Mouse (Mus musculus) lung, postnatal 10 days (tissue): ENCODE data around the gene Mospd3.
A peak's percentile ranks its signal among the peaks of the same experiment; 100 is the strongest.
"Not testable (repeated sequence)": the region's sequence is repeated elsewhere in the genome, so short reads cannot be mapped to it uniquely, and the experiment has no call there.

Source experiments
- DNase-seq: peaks from one replicate; pipeline ENCODE4 v3.0.0; 2021

Gene Mospd3

DNA sequence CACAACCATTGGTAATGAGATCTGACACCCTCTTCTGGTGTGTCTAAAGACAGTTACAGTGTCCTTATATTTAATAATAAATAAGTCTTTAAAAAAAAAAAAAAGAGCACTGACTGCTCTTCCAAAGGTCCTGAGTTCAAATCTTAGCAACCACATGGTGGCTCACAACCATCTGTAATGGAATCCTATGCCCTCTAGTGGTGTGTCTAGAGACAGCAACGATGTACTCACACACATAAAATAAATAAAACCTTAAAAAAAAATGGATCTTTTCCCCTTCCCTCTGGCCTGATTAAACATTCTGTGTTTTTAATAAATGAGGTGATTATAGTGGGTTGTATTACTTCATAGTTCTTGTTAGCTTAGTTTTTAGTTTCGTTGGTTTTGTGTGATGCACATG, 14.1 kb upstream of the Mospd3 start:
- not testable (repeated sequence) for DNase-seq

DNA sequence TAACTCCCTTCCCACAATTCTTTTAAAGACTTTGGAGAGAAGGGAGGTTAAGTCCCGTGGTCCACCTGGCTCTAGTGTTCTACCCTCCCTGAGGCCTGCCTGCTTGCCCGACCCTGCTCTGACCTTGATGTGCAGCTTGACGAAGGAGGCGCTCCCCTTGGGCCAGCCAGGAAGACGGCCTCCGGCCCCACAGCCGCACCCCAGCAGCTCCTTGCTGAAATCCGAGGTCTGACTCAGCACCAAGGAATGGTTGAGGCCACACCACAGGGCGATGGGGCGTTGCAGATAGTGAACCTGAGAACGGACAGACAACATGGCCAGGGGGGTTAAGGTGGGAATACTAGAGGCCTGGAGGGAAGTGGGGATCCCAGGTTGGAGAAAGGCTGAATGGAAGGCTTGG, 12.7 kb upstream of the Mospd3 start, which contains the start of gene Pcolce:
Pcolce (minus strand) TSS at position 235 of the 400 bp plus-strand sequence.
- peak; percentile 32 for DNase-seq

DNA sequence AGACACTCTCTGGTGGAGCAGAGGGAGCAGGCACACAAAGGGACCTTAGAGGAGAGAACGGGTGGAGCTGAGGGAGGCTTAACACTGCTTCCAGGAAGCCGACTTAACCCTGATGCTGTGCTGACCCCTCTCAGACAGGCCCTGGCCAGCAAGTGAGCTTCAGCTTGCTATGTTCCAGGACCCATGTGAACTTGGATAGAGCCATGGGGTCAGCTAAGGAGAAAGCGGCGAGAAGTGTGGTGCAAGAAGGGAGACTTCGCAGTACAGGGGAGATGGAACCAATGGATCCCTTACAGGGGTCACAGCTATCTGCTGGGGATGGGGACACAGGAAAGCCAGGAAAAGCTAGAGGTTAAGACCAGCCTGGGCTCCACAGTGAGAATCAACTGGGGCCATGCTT, 12.2 kb upstream of the Mospd3 start:
- DNase-seq = no peak

DNA sequence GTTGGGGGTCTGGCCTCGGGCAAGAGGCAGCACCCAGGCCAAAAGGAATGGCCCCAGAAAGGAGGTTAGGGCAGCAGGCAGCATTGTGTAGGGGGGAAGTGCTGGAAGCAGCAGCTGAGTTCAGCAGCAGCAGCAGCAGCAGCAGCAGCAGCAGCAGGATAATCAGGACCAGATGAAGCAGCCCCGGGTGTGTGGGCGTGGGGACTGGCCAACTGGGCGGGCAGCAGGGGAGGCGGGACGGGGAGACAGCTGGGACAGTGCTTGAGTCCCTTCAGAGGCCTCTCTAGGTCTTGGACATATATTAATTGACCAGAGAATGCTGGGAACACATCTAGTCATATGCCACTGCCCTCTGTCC, 10.4 kb upstream of the Mospd3 start:
- peak; percentile 89 for DNase-seq

DNA sequence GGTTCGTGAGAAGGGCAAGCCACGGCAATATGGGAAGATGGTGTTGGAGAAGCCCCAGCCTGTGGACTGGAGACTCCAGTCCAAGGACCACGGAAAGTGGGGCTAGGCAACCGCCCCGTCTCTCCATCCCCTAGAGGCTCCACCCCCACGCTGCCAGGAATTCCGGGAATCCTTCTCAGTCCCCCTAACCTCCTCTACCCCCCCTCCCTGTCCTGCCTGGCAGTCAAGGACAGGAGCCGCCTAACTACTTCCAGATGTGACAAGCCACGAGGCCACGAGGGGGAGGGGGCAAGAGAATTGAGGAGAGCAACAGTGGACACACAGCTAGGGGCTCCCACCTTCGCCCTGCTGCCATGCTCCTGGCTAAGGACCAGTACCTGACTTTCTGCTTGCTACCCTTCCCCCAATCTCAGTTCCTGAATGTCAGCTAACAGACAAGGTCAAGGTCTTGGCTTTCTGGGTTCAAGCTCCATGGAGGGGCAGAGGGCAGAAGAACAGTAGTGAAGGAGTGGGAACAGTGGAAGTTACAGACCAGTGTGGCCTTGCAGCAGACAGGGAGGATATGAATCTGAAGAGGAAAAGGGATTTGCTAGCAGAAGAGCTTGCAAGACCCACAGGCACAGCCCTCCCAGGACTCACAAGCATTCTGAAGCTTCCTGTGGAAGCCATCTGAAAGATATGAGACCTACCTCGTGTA, 9.8 kb upstream of the Mospd3 start:
- DNase-seq = peak; percentile 92

DNA sequence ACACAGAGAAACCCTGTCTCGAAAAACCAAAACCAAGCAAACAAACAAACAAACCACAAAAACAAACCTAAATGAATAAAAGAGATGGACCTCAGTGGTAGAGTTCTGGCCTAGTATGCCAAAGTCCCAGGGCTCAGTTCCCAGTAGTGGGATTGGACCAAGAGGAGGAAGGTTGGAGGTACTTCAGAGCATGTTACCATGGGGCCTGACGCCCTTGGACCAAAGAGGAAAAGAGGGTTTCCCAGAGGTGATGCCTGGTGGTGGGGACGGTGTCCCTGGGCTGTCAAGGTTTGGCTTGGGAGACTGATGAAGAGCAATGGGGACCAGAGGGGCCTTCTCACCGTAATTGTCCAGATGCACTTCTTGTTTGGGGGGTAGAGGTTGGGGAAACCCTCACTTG, 9.2 kb upstream of the Mospd3 start:
- no peak for DNase-seq

DNA sequence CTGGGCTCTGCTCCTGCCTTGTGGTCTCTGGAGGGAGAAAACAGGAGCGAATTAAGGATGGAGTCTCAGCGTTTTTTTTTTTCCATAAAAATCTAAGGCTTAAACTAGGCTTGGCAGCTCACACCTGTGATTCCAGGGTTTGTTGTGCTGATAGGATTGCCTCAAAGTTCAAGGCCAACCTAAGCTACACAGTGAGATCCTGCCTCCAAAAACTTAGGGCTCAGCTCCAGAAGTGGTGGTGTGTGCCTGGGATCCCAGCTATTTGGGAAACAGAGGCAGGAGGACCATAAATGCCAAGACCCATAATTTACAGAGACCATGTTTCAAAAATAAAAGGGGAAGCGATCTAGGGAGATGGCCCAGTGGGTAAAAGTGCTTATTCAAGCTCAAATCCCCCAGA, 8.4 kb upstream of the Mospd3 start:
- DNase-seq = no peak

DNA sequence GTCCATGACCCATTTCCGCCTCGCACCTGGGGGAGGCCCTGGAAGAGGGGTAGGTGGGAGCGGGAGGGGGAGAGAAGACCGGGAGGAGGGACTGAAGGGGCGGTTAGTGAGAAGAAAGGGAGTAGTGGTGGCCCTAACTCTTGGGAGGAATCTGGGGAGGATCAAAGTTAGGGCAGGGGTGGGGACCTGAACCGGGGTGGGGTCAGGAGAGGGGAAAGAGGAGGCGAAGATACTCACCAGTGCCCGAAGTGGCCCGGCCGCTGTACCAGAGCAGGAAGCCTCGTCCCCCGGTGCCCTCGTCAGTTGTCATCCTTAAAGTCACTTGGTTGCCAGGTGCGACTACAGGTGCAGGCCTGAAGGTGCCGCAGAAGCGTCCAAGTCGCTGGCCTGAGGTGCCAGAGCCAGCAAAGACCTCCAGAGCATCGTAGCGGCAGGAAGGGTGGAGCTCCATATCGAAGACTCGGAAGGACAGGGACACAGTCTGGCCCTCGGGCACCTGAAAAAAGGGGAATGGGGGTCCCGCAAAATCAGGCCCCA, 7.9 kb upstream of the Mospd3 start:
- DNase-seq = peak; percentile 24

DNA sequence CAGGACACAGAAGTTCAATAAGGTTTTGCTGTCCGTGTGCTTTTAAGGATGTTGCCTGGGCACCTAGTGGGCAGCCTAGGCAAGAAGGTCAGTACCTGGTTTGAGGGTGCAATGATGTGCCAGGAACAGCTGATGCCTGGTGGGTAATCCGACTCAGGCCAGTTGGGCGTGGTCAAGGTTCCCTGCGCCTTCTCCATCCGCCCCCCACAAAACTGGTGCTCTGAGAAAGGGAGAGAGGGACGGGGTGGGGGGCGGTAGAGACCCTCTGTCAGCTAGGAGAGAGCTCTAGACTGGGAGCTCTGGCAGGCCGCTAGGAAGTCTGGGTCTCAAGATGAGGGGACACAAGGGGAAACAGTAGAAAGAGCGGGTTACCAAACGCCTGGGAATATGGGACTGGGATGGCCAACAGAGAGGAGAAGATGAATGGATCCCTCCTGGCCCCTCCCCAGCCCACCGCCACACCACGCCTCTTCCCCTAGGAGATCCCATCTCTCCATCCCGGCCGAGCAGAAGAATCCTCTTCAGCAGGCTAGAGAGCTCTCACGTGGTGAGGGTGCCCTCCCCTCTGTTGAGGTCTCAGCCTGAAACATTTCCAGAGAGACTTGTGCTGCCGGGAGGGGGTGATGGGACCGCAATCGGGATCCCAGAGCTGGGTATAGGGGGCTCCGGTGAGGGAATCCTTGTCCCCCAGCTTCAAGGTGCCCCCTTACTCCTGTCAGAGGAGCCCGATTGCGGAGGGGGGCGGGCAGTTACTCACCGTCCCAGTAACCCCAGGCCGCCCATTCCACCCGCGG, 7.2 kb upstream of the Mospd3 start:
- no peak for DNase-seq

DNA sequence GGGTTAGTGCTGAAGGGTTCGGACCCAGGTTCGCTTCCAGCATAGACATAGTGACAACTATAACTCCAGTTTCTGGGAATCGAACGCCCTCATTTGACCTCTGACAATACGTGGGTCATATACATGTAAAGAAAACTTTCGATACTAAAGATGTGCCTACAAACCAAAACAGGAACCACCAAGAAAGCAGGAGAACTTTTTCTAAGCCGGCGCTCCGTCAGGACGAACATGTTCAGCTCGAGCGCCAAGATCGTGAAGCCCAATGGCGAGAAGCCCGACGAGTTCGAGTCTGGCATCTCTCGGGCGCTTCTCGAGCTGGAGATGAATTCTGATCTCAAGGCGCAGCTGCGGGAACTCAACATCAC, 489 bp upstream of the Mospd3 start:
- DNase-seq = peak; percentile 56

DNA sequence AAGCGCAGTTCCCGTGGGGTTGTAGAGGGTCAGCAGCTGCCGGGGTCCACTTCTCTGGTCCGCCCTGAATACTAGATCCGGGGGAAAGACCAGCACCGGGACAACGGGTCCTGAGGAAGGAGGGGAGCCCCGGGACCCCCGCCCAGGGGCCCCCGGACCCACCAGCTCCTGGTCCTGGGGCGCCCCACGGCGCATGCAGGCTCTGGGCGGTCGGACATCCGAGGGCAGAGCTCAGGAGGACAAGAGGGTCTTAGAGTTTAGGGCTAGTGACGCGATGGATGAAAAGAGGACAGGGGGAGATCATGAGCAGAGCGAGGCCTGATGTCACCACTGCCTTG, 608 bp downstream of the Mospd3 start:
- DNase-seq = no peak

DNA sequence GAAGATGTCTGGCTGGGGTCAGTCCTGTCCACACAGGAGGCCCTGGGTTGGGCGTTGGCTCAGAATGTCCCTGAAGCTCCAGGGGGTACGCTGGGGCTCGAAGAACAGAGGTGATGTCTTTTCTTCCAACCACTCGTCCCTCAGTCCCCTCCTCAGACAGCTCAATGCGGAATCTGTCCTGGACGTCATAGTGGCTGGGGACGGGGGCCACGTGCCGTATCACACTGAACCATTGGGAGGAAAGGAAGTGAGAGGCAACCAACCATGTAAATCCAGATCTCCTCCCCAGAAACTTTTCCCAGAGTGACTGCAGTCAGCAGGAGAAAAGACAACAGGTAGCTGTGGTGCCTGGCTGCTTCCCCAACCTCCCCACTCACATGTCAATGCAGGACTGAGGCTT, 1.3 kb downstream of the Mospd3 start:
- DNase-seq = no peak

DNA sequence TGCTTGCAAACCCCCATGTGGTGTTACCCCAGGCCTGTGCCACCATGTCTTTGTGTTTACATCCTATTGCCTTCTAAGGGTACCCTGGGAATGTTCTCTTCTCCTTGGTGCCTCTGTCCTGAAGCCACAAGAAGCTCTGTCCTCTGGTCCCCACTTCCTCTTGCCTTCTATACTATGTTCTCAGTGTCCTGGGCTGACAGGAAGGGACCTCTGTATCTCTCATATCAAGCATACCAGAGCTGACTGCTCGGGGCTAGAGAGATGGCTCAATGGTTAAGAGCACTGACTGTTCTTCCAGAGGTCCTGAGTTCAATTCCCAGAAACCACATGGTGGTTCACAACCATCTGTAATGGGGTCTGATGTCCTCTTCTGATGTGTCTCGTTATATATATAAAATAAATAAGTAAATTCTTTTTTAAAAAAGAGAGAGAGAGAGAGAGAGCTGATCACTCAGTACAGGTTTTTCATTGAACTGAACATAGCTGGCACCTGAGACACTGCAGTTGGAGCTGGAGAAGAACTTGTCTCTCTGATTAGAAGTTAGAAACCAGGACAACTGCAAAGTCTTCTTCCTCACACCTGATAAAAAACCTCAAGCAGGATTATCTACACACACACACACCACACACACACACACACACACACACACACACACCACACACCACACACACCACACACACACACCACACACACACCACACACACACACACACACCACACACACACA, 2.6 kb downstream of the Mospd3 start:
- no peak for DNase-seq

DNA sequence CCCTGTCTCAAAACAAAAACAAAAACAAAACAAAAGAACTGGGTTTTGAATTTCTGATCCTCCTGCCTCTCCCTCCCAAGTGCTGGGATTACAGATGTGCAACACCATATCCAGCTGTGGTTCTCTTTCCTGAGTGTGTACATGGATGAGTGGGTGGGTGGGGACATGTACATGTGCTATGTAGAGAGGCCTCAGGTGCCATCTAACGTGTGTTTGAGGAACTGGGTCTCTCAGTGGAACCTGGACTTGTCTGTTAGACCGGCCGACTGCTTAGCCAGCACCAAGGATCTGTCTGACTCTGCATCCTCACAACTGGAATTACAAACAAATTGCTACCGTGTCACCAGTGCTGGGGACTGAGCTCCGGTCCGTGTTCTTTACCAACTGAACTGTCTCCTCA, 3.2 kb downstream of the Mospd3 start:
- no peak for DNase-seq

DNA sequence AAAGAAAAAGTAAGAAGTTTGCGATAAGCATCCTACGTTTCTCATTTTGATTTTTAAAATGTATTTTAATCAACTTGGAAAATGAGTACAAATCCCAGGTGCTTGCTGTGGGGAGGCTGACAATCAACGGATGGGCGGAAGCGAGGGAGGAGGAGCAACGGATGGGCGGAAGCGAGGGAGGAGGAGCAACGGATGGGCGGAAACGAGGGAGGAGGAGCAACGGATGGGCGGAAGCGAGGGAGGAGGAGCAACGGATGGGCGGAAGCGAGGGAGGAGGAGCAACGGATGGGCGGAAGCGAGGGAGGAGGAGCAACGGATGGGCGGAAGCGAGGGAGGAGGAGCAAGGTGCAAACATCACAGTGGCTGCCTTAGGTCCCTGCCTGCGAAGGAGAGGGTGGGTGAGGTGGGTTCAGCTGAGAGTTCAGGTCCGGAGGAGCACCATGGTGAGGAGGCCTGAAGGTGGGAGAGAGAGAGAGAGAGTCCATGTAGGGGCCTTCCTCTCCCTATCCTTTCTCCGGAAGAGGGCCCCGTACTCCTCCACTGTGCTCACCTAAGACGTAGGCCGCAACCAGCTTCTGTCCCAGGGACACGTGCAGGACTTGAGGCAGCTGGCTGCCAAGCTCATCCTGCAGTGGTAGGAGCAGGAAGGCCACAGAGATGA, 4.1 kb downstream of the Mospd3 start:
- peak; percentile 39 for DNase-seq

DNA sequence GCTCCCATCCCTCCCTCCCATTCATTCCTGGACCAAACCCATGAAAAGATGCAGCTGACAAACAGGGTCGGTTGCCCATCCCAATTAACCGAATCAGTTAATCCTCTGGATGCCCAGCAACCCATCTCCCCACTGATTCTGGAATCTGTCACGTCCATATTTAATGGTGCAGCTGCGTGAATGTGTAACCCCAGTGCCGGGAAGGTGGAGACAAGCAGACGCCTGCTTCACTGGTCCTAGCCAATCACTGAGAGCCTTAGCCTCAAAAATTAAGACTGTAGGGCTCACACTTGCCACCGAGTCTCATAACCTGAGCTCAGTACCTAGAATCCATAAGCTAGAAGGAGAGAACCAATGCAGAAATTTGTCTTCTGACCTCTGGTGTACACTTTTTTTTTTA, 4.9 kb downstream of the Mospd3 start:
- no peak for DNase-seq

DNA sequence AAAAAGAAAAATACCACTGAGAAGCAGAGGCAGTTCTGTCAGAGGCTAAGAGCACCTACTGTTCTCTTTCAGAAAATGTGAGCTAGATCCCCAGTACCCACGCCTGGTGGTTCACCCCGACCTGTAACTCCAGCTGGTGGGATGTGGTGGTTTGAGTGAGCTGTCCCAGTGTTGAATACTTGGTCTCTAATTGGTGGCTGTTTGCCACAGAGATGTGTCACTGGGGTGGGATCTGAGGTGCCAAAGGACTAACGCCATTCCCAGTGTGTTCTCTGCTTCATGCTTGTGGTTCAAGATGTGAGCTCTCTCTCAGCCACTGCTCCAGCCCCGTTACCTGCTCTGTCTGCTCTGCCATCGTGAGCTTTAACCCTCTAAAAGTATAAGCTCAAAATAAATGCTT, 10.4 kb downstream of the Mospd3 start:
- DNase-seq = no peak

DNA sequence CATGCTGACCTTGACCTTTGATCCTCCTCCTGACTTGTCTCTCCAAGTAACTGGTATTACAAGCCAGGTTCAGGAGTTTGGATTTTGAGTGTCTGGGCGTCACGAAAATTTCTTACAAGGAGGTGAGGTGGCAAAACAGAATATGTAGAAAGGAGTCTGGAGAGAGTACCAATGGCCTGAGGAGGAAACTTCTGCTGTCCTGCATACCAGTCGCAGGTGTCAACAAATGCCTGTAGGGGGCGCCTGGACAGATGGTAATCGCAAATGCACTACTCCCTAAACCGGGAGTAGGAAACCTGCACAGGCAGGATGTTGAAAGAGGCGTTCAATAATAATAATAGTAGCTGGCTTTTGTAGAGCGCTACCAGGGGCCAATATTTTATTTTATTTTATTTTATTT, 15.9 kb downstream of the Mospd3 start:
- peak; percentile 86 for DNase-seq

DNA sequence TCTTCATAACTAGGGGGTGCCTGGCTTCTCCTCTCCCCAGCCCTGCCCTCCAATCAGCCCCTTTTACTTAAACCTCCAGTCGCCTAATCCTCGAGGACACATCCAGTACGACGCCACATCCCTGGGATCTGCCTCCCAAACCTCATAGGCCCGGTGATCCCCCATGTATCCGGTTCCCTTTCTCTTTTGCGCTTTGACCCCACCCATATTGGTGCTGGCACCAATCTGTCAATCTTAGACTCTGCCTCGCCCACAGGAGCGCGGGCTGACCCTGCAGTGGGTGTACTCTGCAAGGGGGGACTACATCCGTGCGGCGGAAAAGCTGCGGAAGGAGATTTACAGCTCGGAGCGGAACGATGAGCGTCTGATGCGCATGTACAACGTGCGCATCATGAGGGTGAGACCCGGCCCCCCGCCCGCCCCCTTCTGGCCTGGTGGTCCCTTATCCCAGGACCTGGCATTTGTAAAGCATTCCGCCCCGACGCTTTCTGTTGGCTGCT, 17.1 kb downstream of the Mospd3 start:
- DNase-seq = peak; percentile 67

DNA sequence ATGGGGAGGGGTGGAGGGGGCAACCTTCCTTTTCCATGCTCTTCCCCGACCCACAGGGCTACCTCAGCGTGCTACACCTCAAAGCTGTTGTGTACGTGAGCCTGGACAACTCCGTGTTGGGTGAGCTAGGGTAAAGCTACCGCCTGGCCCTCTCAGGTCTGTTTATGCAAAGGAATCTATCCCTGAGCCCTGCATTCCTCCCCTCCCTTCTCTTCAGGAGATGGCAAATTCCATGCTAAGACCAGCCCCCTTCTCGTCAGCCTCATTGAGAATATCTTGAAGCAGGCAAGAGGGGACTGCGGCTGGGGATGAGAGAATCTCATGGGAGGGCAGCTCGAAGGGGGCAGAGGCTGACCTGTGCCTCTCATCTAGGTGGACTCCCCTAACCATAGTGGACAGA, 18.2 kb downstream of the Mospd3 start:
- DNase-seq = peak; percentile 35

DNA sequence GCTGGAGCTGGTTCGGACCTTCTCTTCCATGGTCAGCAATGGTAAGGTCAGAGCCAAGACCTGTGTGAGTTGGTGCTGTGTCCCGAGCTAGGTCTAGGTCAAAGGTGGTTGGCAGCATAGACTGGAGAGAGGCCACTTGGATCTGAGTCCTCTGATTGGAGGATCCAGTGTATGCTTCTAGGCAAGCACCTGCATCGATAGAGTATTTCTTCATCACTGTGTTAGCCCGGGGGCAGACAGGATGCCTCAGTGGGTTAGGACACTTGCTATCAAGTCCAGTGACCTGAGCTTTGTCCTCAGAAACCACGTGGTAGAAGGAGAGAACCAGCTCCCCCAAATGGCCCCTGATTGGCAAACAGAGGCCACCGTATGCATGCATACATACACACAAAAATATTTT, 20.6 kb downstream of the Mospd3 start:
- DNase-seq = no peak

DNA sequence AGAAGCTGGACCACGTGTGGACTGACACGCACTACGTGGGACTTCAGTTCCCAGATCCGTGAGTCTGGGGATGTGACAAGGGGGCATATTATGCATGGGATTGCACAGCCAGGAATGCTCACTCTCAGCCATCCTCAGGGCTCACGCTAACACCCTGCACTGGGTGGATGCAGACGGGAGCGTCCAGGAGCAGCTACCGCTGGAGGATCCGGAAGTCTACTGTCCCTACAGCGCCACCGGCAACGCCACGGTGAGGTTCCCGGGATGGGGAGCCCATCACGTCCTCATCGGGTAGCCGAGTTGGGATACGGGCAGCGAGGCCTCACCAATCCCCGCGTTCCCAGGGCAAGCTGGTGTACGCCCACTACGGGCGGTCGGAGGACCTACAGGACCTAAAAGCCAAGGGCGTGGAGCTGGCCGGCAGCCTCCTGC, 26.4 kb downstream of the Mospd3 start:
- DNase-seq = peak; percentile 58
